Mouse (Mus musculus): ENCODE results near the gene Map3k20. TPM values are rescaled to one million over a fixed set of nuclear protein-coding genes. Genes with fewer than 3 reads are reported as not detected.

Map3k20 gene
- polyA plus RNA-seq, 1 experiment from 2014 or later = 62.5 TPM

DNA sequence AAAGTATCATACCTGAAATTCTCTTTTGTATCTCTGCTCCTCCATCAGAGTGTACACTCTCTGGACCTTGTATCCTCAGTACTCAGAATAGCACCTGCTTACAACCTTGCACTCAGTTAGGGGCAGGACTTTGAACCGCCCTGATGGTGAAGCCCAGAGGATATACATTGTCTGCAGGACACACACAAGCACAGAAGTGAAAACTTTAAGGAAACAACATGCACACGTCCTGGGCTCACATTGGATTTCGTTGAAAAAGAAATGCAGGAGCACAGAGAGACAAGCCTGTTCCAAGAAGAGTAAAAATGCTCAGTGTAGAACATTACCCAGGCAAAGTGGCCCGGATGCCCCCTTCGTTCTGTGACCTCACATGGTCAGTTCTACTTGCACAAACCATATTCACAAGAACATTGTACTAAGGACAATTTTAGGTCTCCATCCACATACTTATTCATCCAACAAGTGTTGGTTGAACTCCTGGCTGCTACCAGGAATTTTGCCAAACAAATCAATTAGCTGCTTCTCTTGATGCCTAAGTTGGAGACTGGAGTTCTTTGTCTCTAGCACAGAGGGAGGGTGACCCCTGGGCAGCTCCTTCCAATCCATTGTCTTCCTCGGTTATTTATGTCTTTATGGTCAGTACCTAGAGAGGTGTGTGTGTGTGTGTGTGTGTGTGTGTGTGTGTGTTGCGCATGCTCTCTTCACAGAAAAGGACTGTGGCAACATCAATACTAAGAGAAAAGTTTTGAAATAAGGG is 189.3 kb downstream of the Map3k20 start:
- WGBS (ENCODE audit: insufficient replicate concordance) = 45% methylated on average over 7 of the region's 7 CpGs
- no peak overlapping the region for H3K9ac ChIP-seq (ENCODE audit: low read depth, low read length)
- no peak for ATAC-seq (replicated peaks; ENCODE audit: insufficient number of reproducible peaks, low FRiP score, low TSS enrichment)

DNA sequence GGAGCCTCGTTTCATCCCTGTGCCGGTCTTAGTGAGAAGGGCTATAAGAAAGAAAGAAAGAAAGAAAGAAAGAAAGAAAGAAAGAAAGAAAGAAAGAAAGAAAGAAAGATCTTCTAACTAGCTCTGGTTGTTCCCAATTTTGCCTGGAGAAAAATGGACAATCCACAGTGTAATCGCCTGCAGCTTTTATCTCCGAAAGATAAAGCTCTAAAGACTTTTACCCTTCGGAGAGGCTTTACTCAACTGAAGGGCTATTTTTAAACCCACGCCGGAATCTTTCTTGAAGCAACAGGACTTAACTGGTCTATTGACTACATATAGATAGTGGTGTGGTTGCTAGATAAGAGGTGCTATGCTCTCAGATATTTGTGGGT is 190.0 kb downstream of the Map3k20 start:
- H3K27me3 ChIP-seq (ENCODE audit: control insufficient read depth, insufficient read depth, low read length) = no peaks in the 10 kb centered on the region
- H3K4me3 ChIP-seq (ENCODE audit: low read depth, low read length) = peak overlapping the region; percentile 86
- 0 out of 2 replicates have a peak, but pooled peaks cover 2% of the 10 kb centered on the region for H3K36me3 ChIP-seq (ENCODE audit: control insufficient read depth, insufficient read depth, low read length)
- WGBS (ENCODE audit: insufficient replicate concordance) = 0% methylated on average over 7 of the region's 7 CpGs
- ATAC-seq (replicated peaks; ENCODE audit: insufficient number of reproducible peaks, low FRiP score, low TSS enrichment) = no peak
- peak overlapping the region; percentile 75 for H3K4me2 ChIP-seq
- H3K4me1 ChIP-seq (ENCODE audit: control insufficient read depth, insufficient read depth, low read length) = peaks cover 13% of the 10 kb centered on the region
- no peaks in the 10 kb centered on the region for H3K9me3 ChIP-seq (replicated peaks; ENCODE audit: control insufficient read depth, low read length)
- H3K27ac ChIP-seq (ENCODE audit: low read depth, low read length) = peak overlapping the region; percentile 86
- peak overlapping the region; percentile 84 for H3K9ac ChIP-seq (ENCODE audit: low read depth, low read length)

More for the DNA sequence above, 189.3 kb downstream of the Map3k20 start:
- H3K36me3 ChIP-seq (ENCODE audit: control insufficient read depth, insufficient read depth, low read length) = 0 out of 2 replicates have a peak, but pooled peaks cover 2% of the 10 kb centered on the region
- peaks cover 13% of the 10 kb centered on the region for H3K4me1 ChIP-seq (ENCODE audit: control insufficient read depth, insufficient read depth, low read length)
- peak overlapping the region; percentile 75 for H3K4me2 ChIP-seq
- H3K9me3 ChIP-seq (replicated peaks; ENCODE audit: control insufficient read depth, low read length) = no peaks in the 10 kb centered on the region
- H3K27ac ChIP-seq (ENCODE audit: low read depth, low read length) = no peak overlapping the region
- no peak overlapping the region for H3K4me3 ChIP-seq (ENCODE audit: low read depth, low read length)
- no peaks in the 10 kb centered on the region for H3K27me3 ChIP-seq (ENCODE audit: control insufficient read depth, insufficient read depth, low read length)

DNA sequence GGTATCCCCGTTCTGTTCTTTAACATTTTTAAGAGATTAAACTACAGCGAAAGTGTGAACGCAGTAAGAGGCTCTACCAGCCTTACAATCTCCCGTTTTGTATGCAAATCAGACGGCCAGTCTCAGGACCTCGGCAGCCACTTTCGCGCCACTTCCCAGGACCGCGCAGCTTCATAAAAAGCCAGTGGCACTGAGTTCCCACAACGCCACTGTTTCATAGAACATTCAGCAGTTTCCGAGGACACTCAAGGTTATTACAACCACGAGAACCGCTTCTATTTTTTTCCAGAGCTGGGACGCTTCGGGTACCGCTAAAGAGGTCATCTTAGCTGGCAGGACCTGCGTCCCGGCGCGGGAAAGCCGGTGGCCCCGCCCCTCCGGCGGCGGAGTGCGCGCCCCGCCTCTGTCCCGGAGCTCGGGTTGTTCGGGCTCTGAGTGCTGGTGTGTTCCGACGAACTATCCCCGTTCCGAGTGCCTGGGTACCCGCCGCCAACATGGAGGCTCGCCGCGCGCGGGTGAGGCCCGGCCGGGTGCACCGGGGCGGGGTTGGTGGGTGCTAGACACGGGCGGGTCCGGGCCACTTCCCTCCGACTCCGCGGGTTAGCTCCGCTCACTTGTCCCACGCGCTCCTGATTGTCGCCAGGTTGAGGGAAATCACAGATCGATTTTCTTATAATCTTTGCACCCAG is 190.5 kb downstream of the Map3k20 start, which contains the start of gene Cdca7:
Gene Cdca7 (plus strand): TSS at position 363 of the 689 bp plus-strand sequence.
- 0 out of 2 replicates have a peak, but pooled peaks cover 2% of the 10 kb centered on the region for H3K36me3 ChIP-seq (ENCODE audit: control insufficient read depth, insufficient read depth, low read length)
- no peaks in the 10 kb centered on the region for H3K9me3 ChIP-seq (replicated peaks; ENCODE audit: control insufficient read depth, low read length)
- WGBS (ENCODE audit: insufficient replicate concordance) = under 1% methylated on average over 58 of the region's 58 CpGs
- peaks cover 13% of the 10 kb centered on the region for H3K4me1 ChIP-seq (ENCODE audit: control insufficient read depth, insufficient read depth, low read length)
- H3K27me3 ChIP-seq (ENCODE audit: control insufficient read depth, insufficient read depth, low read length) = no peaks in the 10 kb centered on the region
- ATAC-seq (replicated peaks; ENCODE audit: insufficient number of reproducible peaks, low FRiP score, low TSS enrichment) = peak; percentile 81
- H3K27ac ChIP-seq (ENCODE audit: low read depth, low read length) = peak within 1 kb of the TSS; percentile 86
- peak within 1 kb of the TSS; percentile 75 for H3K4me2 ChIP-seq
- H3K4me3 ChIP-seq (ENCODE audit: low read depth, low read length) = peak within 1 kb of the TSS; percentile 86
- peak within 1 kb of the TSS; percentile 84 for H3K9ac ChIP-seq (ENCODE audit: low read depth, low read length)

DNA sequence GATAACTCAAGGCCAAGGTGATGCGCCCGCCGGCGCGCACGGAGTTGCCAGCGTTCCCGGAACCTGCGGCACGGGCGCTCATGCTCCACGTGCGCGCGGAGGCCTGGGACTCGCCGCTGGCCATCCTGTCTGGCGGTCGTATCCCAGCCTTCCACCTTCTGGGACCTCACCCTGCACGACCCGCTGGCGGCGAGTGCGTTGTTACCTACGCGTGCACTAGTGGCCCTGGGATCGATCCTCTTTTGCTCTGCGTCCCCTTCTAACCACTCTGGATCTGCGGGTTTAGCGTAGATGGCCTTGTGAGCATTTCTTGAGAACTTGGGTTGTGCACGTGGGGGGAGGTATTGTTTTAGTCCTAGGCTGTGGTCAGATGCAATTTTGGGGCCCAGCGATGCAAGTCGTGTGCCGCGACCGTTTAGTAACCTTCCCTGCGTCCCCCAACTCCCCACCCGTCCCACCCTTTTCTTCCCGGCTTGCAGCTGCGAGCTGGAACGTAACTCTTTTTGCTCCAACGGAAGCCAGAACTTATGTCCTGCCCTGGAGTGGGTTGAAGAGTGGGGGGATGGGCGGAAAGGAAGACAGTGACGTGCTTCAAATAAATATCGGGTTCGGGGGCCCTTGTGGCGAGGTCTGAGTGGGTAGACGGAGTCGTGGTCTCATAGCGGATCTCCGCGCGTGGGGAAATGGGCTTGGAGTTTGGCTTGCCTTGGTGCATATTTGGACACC is 191.2 kb downstream of the Map3k20 start:
- Histone ChIP-seq H3K4me1 (ENCODE audit: control insufficient read depth, insufficient read depth, low read length) (peaks cover 13% of the 10 kb centered on the region), H3K27ac (ENCODE audit: low read depth, low read length) (peak overlapping the region; percentile 86), H3K9me3 (replicated peaks; ENCODE audit: control insufficient read depth, low read length) (no peaks in the 10 kb centered on the region), H3K4me2 (peak overlapping the region; percentile 75), H3K27me3 (ENCODE audit: control insufficient read depth, insufficient read depth, low read length) (no peaks in the 10 kb centered on the region), H3K36me3 (ENCODE audit: control insufficient read depth, insufficient read depth, low read length) (0 out of 2 replicates have a peak, but pooled peaks cover 2% of the 10 kb centered on the region), H3K9ac (ENCODE audit: low read depth, low read length) (peak overlapping the region; percentile 84), H3K4me3 (ENCODE audit: low read depth, low read length) (peak overlapping the region; percentile 86)
- under 1% methylated on average over 53 of the region's 53 CpGs for WGBS (ENCODE audit: insufficient replicate concordance)
- ATAC-seq (replicated peaks; ENCODE audit: insufficient number of reproducible peaks, low FRiP score, low TSS enrichment) = peak; percentile 37; the same call in 1 of the 2 replicates

DNA sequence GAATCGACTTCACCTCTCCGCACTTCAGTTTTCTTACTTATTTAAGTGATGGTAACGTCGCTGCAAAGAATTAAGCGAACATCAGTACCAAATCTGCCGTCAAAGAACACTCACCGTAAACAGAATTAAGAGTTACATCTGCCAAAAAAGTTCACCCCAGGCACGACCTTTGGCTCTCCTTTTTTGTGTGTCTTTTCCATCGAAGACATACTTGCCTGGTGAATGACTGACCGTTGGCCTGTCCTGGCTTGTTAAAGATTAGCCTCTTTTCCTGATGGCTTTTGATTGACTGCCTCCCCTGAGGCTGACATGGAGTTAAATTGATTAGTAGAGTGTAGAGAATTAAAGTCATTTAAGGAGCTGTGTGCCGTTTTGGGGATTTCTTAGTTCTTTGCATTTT is 191.8 kb downstream of the Map3k20 start:
- Histone ChIP-seq H3K9me3 (replicated peaks; ENCODE audit: control insufficient read depth, low read length) (no peaks in the 10 kb centered on the region), H3K27me3 (ENCODE audit: control insufficient read depth, insufficient read depth, low read length) (no peaks in the 10 kb centered on the region), H3K4me3 (ENCODE audit: low read depth, low read length) (peak overlapping the region; percentile 86), H3K9ac (ENCODE audit: low read depth, low read length) (peak overlapping the region; percentile 84), H3K4me2 (peak overlapping the region; percentile 75), H3K27ac (ENCODE audit: low read depth, low read length) (no peak overlapping the region), H3K4me1 (ENCODE audit: control insufficient read depth, insufficient read depth, low read length) (peaks cover 13% of the 10 kb centered on the region), H3K36me3 (ENCODE audit: control insufficient read depth, insufficient read depth, low read length) (peaks cover 7% of the 10 kb centered on the region)
- WGBS (ENCODE audit: insufficient replicate concordance) = 5% methylated on average over 11 of the region's 11 CpGs
- ATAC-seq (replicated peaks; ENCODE audit: insufficient number of reproducible peaks, low FRiP score, low TSS enrichment) = no peak

DNA sequence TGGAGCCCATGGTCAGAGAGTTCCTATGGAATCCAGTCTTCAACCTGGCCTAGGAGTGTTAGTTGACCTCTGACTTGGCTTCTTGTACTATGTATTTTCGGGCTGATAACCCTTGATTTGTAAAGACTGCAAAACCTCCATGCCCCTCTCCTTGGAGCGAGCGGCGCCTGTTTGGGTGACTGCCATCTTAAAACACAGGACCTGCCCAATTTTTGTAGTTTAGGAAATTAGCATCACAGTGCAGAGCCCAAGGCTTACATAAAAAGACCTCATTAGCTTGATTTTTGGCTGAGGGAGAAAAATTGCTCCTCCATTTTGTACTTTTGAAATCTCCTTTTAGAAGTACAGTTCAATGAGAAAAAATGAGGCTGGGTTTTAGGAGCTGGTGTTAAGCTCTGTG is 192.7 kb downstream of the Map3k20 start:
- WGBS (ENCODE audit: insufficient replicate concordance) = 85% methylated on average over 4 of the region's 4 CpGs
- H3K4me2 ChIP-seq = peak overlapping the region; percentile 75
- peaks cover 13% of the 10 kb centered on the region for H3K36me3 ChIP-seq (ENCODE audit: control insufficient read depth, insufficient read depth, low read length)
- H3K4me3 ChIP-seq (ENCODE audit: low read depth, low read length) = peak overlapping the region; percentile 86; the same call in 1 of the 2 replicates
- no peak overlapping the region for H3K9ac ChIP-seq (ENCODE audit: low read depth, low read length)
- no peak for ATAC-seq (replicated peaks; ENCODE audit: insufficient number of reproducible peaks, low FRiP score, low TSS enrichment)
- H3K27me3 ChIP-seq (ENCODE audit: control insufficient read depth, insufficient read depth, low read length) = no peaks in the 10 kb centered on the region
- H3K9me3 ChIP-seq (replicated peaks; ENCODE audit: control insufficient read depth, low read length) = no peaks in the 10 kb centered on the region
- H3K4me1 ChIP-seq (ENCODE audit: control insufficient read depth, insufficient read depth, low read length) = peaks cover 13% of the 10 kb centered on the region
- H3K27ac ChIP-seq (ENCODE audit: low read depth, low read length) = no peak overlapping the region

DNA sequence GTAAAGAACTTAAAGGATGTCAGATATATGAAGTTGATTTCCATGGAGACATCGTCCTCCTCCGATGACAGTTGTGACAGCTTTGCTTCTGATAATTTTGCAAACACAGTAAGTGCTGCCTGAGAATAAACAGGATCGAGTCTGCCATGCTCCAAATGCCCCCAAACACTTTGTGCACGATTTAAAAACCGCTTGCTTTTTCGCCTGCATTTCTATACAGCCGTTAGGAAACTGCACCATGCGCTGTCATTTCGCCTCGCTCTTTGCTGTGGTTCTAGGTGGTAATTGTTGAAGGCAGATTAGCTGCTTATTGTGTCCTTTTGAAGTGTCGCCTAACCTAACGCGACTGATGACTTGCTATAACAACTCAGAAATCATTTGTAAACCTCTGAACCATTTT is 193.5 kb downstream of the Map3k20 start:
- no peak for ATAC-seq (replicated peaks; ENCODE audit: insufficient number of reproducible peaks, low FRiP score, low TSS enrichment)
- H3K4me2 ChIP-seq = no peak overlapping the region
- H3K9me3 ChIP-seq (replicated peaks; ENCODE audit: control insufficient read depth, low read length) = no peaks in the 10 kb centered on the region
- H3K36me3 ChIP-seq (ENCODE audit: control insufficient read depth, insufficient read depth, low read length) = peaks cover 16% of the 10 kb centered on the region
- H3K4me3 ChIP-seq (ENCODE audit: low read depth, low read length) = no peak overlapping the region
- no peaks in the 10 kb centered on the region for H3K27me3 ChIP-seq (ENCODE audit: control insufficient read depth, insufficient read depth, low read length)
- no peak overlapping the region for H3K9ac ChIP-seq (ENCODE audit: low read depth, low read length)
- no peak overlapping the region for H3K27ac ChIP-seq (ENCODE audit: low read depth, low read length)
- 78% methylated on average over 13 of the region's 13 CpGs for WGBS (ENCODE audit: insufficient replicate concordance)
- H3K4me1 ChIP-seq (ENCODE audit: control insufficient read depth, insufficient read depth, low read length) = peaks cover 13% of the 10 kb centered on the region

DNA sequence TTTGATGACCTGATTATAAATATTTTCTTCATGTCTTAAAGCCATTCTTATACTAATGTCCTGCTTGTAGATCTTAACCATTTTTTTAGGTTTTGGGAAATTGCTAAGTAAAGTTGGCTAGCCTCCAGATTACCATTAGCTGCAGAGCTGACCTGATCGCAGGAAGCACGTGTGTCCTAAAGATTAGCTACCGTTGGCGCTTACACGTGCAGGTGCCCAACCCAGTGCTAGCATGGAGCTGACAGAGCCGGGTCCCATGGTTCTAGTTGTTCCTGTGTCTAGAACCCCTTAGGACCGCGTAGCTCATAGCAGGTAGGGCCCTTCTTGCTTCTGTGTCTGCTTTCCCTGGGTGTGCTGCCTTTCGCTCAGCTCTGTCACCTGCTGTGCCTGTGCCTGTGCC is 194.4 kb downstream of the Map3k20 start:
- H3K27ac ChIP-seq (ENCODE audit: low read depth, low read length) = no peak overlapping the region
- H3K9ac ChIP-seq (ENCODE audit: low read depth, low read length) = no peak overlapping the region
- H3K36me3 ChIP-seq (ENCODE audit: control insufficient read depth, insufficient read depth, low read length) = peaks cover 25% of the 10 kb centered on the region
- 91% methylated on average over 9 of the region's 9 CpGs for WGBS (ENCODE audit: insufficient replicate concordance)
- H3K27me3 ChIP-seq (ENCODE audit: control insufficient read depth, insufficient read depth, low read length) = no peaks in the 10 kb centered on the region
- no peak for ATAC-seq (replicated peaks; ENCODE audit: insufficient number of reproducible peaks, low FRiP score, low TSS enrichment)
- H3K4me2 ChIP-seq = no peak overlapping the region
- no peaks in the 10 kb centered on the region for H3K9me3 ChIP-seq (replicated peaks; ENCODE audit: control insufficient read depth, low read length)
- no peak overlapping the region for H3K4me3 ChIP-seq (ENCODE audit: low read depth, low read length)
- H3K4me1 ChIP-seq (ENCODE audit: control insufficient read depth, insufficient read depth, low read length) = peaks cover 13% of the 10 kb centered on the region

Measured in heart, embryonic 11.5 days (tissue).